Mouse (Mus musculus): ENCODE data around the gene Zfp428.
"Not testable (repeated sequence)": the region's sequence is repeated elsewhere in the genome, so short reads cannot be mapped to it uniquely, and the experiment has no call there.

Gene Zfp428

DNA sequence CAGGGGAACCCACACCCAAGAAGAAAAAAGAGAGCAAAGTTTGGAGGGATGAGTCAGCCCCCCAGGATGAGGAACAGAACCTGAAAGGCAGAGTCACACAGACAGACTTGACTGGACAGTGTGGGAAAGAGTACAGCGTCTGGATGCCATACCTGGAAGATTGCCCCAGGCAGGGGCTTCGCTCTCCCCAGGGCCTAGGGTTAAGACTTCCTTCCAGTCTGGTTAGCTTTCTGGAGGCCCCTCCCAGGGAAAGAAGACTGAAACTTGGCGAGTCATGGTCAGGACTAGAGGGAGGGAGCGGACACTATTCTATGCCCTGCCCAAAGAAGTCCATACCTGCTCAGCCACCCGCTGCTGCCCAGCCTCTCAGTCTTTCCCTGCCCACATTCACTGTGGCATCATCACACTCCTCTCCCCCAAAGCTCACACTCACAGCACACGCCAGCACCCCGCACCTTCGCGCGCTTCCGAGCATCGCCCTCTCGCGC, 25.8 kb upstream of the Zfp428 start:
- in situ Hi-C loops (cut with MboI, MseI), result no loop called here

- in situ Hi-C loops (cut with MboI, MseI), result no loop called here
Measured at GRCm38 (mm10) chr7:24481474-24482207, 25.2 kb upstream of the Zfp428 start, which contains the start of gene Cadm4. Gene Cadm4, plus strand, starts transcription at chr7:24482023.

DNA sequence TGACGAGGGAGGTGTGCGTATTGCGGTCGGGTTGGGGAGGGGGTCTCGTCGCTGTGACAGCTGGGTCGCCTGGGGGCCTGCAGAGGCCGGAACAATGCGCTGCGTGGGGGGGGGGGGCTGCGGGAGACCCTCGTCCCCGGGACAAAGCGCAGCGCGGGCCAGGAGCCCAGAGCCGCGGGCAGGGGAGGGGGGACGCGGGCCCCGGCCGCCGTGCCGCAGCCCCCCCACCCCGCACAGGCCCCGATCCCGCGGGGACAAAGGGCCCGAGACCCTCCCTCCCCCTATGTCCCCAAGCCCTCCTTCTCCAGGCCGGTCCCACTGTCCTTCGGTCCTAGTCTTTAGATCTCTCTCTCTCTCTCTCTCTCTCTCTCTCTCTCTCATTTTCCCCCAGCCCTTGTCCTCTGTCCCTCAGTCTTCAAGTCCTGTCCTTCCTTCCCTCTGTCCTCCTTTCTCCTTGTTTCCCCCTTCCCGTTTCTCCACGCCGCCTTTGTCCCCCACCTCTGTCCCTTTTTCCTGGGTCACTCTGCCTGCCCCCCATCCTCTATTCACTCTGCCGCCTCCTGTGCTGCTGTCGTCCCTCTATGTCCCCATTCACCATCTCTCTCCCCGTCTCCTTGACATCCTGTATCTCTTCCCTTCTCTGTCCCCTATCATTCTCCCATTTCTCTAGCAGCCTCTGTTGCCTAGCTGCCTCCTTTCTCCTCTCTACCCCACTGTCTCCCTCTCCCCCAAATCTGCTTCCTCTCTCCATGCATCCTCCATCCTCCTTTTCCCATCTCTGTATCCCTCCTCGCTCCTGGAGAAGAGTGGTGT, 24.4 kb upstream of the Zfp428 start:
- in situ Hi-C loops (cut with MboI, MseI), result no loop called here

GRCm38 (mm10) chr7:24483291-24483690, 23.5 kb upstream of the Zfp428 start:
- in situ Hi-C loops (cut with MboI, MseI), result not testable (repeated sequence)

GRCm38 (mm10) chr7:24485481-24485880, 21.3 kb upstream of the Zfp428 start:
- in situ Hi-C loops (cut with MboI, MseI), result no loop called here

DNA sequence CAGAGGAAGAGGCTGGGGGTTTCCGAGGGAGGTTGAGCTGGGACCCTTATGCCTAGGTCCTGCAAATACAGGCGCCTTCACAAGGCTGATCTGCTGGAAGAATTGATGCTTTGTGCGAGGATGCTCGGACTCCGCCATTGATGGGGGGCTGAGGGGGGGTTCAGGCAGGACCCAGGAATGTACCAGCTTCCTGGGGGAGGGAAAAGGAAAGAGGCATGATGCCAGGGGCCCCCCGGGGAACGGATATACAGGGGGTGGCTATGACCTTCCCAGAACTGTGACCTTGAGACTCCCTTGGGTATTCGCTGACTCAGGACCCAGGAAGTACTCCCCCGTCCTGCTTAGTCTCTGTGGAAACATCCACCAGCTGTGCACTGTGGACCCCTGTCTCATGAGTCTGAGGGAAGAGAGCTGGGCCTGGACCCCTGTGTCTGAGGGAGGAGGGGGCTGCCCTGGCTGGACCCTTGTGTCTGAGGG, 20.1 kb upstream of the Zfp428 start:
- in situ Hi-C loops (cut with MboI, MseI), result no loop called here

- in situ Hi-C loops (cut with MboI, MseI), result no loop called here
Measured at GRCm38 (mm10) chr7:24487403-24487802, 19.4 kb upstream of the Zfp428 start.

DNA sequence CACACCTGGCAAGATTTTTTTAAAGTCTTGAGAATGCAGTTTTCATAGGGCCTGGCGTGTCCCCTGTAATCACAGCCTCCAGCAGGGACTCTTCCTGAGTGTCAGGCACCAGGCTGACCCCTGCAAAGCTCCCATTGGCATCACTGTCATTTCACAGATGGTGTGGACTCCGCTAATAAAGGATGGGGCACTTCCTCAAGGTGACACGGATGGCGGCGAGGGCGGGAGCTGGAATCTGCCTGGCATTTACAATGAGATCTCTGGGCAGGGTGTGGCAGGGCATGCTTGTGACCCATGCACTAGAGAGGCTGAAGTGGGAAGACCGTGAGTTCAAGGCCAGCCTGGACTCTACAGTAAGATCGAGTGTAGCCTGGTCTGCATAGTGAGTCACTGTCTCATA, 18.5 kb upstream of the Zfp428 start:
- in situ Hi-C loops (cut with MboI, MseI), result no loop called here

DNA sequence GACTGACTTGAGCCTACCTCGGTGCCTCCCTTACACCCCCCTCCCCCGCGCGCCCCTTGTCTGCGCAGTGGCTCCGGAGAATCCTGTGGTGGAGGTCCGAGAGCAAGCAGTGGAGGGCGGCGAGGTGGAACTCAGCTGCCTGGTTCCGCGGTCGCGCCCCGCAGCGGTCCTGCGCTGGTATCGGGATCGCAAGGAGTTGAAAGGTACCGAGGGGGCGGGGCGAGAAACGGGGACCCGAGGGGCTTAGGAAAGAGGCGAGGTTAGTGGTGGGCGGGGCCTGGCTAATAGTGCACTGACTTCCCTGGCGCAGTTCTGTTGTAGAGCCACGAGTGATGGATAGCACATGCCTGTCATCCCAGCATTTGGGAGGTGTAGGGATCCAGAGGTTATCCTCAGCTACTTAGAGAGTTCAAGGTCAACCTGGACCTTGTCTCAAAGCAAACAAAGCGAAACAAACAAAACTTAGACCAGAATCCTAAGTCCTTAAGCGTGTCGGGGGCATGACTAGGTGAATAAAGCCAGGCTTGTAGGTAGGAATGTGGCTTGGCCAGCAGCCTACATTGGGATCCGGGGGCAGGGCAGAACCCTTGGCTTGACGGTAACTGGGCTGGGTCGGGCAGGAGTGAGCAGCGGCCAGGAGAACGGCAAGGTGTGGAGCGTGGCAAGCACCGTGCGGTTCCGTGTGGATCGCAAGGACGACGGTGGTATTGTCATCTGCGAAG, 6.8 kb upstream of the Zfp428 start:
- in situ Hi-C loops (cut with MboI, MseI), result no loop called here

- in situ Hi-C loops (cut with MboI, MseI), result no loop called here
Measured at GRCm38 (mm10) chr7:24500929-24501328, 5.9 kb upstream of the Zfp428 start.

DNA sequence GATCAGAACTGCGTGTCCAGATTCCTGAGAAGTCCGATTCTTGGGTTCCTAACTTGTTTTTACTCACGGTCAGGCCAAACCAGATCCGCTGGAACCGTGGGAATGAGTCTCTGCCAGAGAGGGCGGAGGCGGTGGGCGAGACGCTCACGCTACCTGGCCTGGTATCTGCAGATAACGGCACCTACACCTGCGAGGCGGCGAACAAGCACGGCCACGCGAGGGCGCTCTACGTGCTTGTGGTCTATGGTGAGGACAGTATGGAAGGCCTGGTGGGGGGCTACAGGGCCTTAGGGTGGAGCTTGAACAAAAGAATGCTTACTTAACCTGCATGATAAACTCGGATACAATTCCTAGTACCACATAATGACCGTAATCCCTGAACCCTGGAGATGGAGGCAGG, 5.3 kb upstream of the Zfp428 start:
- in situ Hi-C loops (cut with MboI, MseI), result no loop called here

DNA sequence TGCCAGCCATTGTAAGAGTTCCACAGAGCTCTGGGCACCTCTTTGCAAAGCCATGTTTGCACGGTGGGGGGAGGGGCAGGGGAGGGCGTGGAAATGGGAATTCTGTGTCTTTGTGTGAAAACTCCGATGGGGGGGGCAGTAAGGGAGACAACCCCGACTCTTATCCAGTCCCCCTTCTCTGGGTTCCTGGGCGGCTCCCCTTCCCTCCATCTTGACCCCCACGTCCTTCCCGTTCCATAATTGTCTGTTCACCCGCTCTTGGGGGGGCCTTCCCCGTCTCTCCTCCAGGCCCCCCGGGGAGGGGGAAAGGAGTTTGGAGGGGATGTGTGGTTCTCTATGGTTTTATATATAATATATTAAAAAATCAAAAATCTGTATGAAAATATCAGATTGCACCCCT, 2.8 kb upstream of the Zfp428 start:
- in situ Hi-C loops (cut with MboI, MseI), result no loop called here

DNA sequence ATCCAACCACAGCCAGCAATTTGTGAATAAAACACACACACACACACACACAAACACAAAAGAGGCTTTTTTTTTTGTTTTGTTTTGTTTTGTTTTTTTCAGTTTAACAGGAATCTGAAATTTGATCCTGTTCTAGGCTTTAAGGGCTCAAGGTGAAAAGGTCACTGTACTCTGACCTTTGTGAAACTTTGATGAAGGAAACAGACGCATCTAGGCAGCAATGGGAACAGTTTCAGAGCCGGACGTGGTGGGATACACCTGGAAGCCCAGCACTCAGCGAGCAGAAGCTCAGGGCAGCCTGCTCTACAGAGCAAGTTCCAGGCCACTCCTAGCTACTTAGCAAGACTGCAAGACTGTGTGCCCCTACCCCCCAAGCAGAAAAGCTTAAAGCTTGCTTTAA, 1.9 kb upstream of the Zfp428 start:
- in situ Hi-C loops (cut with MboI, MseI), result no loop called here

DNA sequence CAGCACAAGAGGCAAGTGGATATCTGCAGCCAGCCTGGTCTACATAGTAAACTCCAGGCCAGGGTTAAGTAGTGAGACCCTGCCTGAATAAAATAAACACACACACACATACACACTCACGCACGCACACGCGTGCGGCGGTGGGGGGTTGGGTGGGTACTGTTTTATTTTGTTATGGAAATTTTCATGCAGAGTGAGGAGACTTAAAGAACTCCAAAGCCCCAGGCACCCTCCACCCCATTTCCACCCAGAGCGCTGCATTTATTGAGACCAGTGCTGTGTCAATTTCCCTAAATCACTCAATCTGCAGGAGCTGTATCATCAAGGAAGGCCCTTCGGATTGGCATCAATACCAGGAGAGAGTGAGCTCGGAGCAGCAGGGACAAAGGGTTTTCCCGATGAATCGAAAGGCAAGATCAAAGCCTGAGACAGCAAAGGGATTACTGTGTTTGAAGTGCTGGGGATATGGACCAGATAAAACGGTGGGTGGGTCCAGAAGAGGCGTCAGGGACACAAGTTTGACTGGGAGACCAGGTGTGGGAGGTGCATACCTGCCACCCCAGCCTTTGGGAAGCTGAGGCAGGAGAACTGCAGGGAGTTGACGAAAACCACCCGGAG, 1.2 kb upstream of the Zfp428 start:
- in situ Hi-C loops (cut with MboI, MseI), result no loop called here

GRCm38 (mm10) chr7:24506065-24506459, 744 bp upstream of the Zfp428 start:
- in situ Hi-C loops (cut with MboI, MseI), result no loop called here

DNA sequence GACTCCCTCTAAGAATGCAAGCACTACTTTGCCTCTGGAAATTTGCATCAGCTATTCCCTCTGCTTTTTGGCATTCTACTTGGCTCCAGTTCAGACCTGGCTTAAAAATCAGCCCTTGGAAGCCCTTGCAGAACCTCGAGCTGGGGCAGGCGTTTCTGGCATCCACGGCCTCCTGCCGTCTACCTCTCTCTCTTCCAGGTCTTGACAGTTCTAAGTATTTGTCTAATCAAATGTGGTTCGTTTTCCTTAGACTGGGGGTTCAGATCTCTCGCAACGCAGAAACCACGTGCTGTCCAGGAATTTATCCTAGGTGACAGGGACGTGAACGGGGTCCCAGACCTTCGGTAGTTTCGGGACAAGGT, 349 bp upstream of the Zfp428 start:
- in situ Hi-C loops (cut with MboI, MseI), result no loop called here

GRCm38 (mm10) chr7:24507726-24508114, 914 bp downstream of the Zfp428 start:
- in situ Hi-C loops (cut with MboI, MseI), result no loop called here

GRCm38 (mm10) chr7:24512355-24512754, 5.5 kb downstream of the Zfp428 start, which contains the start of gene AC161166.1:
Gene AC161166.1, minus strand, starts transcription at chr7:24512455.
- in situ Hi-C loops (cut with MboI, MseI), result no loop called here

- in situ Hi-C loops (cut with MboI, MseI), result not testable (repeated sequence)
Measured at GRCm38 (mm10) chr7:24516319-24516718, 9.5 kb downstream of the Zfp428 start.

DNA sequence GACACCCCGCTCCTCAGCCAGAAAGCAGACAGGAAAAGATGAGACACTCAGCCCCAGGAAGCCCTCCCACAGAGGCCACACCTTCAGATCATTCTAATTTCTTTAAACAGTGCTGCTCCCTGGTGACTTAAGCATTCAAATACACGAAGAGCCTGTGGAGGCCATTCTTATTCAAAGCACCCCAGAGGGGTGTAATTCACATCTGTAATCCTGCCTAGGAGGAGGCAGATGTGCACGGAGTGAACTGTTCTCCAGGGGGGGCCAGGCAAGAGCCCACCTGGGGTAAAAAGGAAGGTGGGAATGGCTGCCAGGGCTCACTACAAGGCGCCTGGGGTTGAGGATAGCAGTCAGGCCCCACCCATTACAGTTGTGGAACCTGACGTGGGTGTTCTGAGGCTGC, 10.3 kb downstream of the Zfp428 start:
- in situ Hi-C loops (cut with MboI, MseI), result no loop called here

DNA sequence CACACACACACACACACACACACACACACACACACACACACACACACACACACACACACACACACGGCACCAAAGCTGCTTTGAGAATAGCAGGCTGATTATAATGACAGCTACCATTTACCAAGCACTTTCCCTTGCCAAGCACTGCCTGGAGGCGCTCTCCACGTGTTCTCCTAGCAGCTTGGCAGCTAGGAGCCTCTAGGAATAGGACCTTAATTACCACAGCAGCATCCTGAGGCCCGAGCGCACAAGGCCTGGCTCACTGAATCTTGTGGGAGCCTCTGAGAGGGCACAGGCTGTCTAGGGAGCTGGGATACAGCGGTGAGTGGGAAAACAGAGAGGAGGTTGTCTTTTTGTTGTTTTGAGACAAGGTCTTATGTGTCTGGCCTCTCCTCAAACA, 10.8 kb downstream of the Zfp428 start:
- in situ Hi-C loops (cut with MboI, MseI), result no loop called here

- in situ Hi-C loops (cut with MboI, MseI), result no loop called here
Measured at GRCm38 (mm10) chr7:24519130-24519529, 12.3 kb downstream of the Zfp428 start.
